Mouse (Mus musculus) C2C12 (cell line): Measurements from ENCODE around the gene Cnnm2.

Source experiments
- CTCF ChIP-seq: IDR thresholded peaks from one replicate; pipeline ENCODE4 v1.5.1; 2011; ENCODE audit not compliant: control insufficient read depth, insufficient read depth, insufficient read length
- MAX ChIP-seq: IDR thresholded peaks from one replicate; pipeline ENCODE4 v1.6.1; 2011; ENCODE audit warnings: mild to moderate bottlenecking, control low read depth

- TF ChIP-seq CTCF (no peak), MAX (no peak)
Observed at GRCm38 (mm10) chr19:46837290-46838079, 76.1 kb downstream of the Cnnm2 start.
